Mouse (Mus musculus) forebrain, postnatal 0 days (tissue): ENCODE results near the gene Ifngr1. TPM values are rescaled to one million over a fixed set of nuclear protein-coding genes. Genes with fewer than 3 reads are reported as not detected.
A peak's percentile ranks its signal among the peaks of the same experiment; 100 is the strongest.

Experiments used
- ATAC-seq: fragments of 200-750 bp; cut with Nextera tagmentation; 2 replicates; pipeline ENCODE4 v1.8.0; 2017; ENCODE audit warnings: mild to moderate bottlenecking, moderate library complexity
- DNase-seq: peaks from one replicate; pipeline ENCODE4 v3.0.0-alpha.2; 2015
- H3K27ac ChIP-seq: fragments of 300-500 bp; sonication (generic); 2 replicates; pipeline ENCODE4 v1.5.1; 2014; ENCODE audit warnings: low read depth, mild to moderate bottlenecking, antibody characterized with exemption, low read length, moderate library complexity, mixed read lengths
- H3K27me3 ChIP-seq: fragments of 300-500 bp; sonication (generic); 2 replicates; pipeline ENCODE4 v1.6.1; 2014; ENCODE audit warnings: mild to moderate bottlenecking, low read length, mixed read lengths; ENCODE audit not compliant: insufficient read depth
- H3K36me3 ChIP-seq: fragments of 300-500 bp; sonication (generic); 2 replicates; pipeline ENCODE4 v1.6.1; 2014; ENCODE audit warnings: mild to moderate bottlenecking, moderate library complexity; ENCODE audit not compliant: insufficient read depth
- H3K4me1 ChIP-seq: fragments of 300-500 bp; sonication (generic); 2 replicates; pipeline ENCODE4 v1.6.1; 2014; ENCODE audit warnings: antibody characterized with exemption; ENCODE audit not compliant: insufficient read depth
- H3K4me2 ChIP-seq: fragments of 300-500 bp; sonication (generic); 2 replicates; pipeline ENCODE4 v1.6.1; 2014; ENCODE audit warnings: low read depth, mild to moderate bottlenecking, moderate library complexity
- H3K4me3 ChIP-seq: fragments of 300-500 bp; sonication (generic); 2 replicates; pipeline ENCODE4 v1.5.1; 2014; ENCODE audit warnings: low read depth, low read length, mixed read lengths
- H3K9ac ChIP-seq: fragments of 300-500 bp; sonication (generic); 2 replicates; pipeline ENCODE4 v1.6.1; 2014; ENCODE audit warnings: mild to moderate bottlenecking
- H3K9me3 ChIP-seq: fragments of 300-500 bp; sonication (generic); 2 replicates; pipeline ENCODE4 v1.6.1; 2016; ENCODE audit warnings: low read length
- CTCF ChIP-seq: sonication (generic); IDR thresholded peaks from 2 replicates; pipeline ENCODE4 v1.5.1; 2016; ENCODE audit warnings: antibody characterized with exemption, control low read depth, low read depth
- WGBS: fragments of 180-500 bp; shearing (Covaris S2); extraction: QIAGEN DNeasy Blood & Tissue Kit; methylation state at CpG from one replicate; pipeline ENCODE4 v1.1.7; 2014; 5-methylcytosine and 5-hydroxymethylcytosine counted together
- polyA plus RNA-seq: library from polyadenylated mRNA; unstranded; fragments of >200 nt; fragmentation: Nextera tagmentation; extraction: Ambion mirVana; gene quantifications from 2 replicates; pipeline ENCODE4 v1.2.1, GENCODE M21; 2015
- total RNA-seq: library from RNA; depleted of rRNA; stranded (reverse); fragments of >200 nt; gene quantifications from 2 replicates; pipeline ENCODE4 v1.2.3, GENCODE M21; 2014; rRNA removed

The Ifngr1 gene
- total RNA-seq (14.5 and 16.9 TPM in 2 replicates), polyA plus RNA-seq (17.7 and 21.9 TPM in 2 replicates)

DNA sequence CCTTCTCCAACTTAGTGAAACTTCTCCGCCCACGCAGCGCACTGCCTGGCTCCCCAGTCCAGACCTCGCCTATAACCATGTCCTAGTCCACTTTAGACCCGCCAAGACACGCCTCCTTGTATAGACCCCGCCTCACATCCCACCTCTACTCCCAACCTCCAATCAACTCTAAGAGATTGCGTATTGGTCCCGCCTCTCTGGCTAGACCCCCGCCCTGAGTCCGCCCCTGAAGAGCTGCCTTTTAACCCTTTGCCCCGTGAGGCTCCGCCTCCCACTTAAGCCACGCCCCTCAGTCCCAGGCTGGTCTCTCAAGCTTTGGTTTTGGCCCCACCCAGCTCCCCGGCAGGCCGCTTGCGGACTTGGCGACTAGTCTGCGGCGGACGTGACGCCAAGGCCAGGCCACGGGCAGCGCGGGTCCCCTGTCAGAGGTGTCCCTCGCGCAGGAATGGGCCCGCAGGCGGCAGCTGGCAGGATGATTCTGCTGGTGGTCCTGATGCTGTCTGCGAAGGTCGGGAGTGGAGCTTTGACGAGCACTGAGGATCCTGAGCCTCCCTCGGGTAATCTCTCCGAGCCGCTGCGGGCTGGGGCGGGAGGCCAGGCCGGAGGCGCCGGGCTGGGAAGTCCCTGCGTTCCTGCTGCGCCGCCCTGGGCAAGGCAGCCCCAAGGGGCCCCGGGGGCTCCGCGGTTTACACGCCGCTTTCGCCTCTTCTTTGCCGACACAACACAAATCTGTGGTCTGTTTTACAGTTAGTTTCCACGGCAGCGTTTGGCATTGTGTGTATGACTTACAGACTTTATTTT lies at the start of gene Ifngr1:
Gene Ifngr1, plus strand, starts transcription at position 309 of the 801 bp plus-strand sequence.
- peak within 1 kb of the TSS; percentile 85 for H3K4me2 ChIP-seq
- H3K4me1 ChIP-seq = peaks cover 6% of the 10 kb centered on the region; the same call in 1 of the 2 replicates
- DNase-seq (peak; percentile 90), ATAC-seq (peak; percentile 99)
- H3K27ac ChIP-seq = peak within 1 kb of the TSS; percentile 54
- peak within 1 kb of the TSS; percentile 72 for H3K9ac ChIP-seq
- TF ChIP-seq CTCF = no peak
- H3K27me3 ChIP-seq = no peaks in the 10 kb centered on the region
- peak within 1 kb of the TSS; percentile 80 for H3K4me3 ChIP-seq
- no peaks in the 10 kb centered on the region for H3K36me3 ChIP-seq
- WGBS = under 1% methylated on average over 52 of the region's 52 CpGs
- no peaks in the 10 kb centered on the region for H3K9me3 ChIP-seq

DNA sequence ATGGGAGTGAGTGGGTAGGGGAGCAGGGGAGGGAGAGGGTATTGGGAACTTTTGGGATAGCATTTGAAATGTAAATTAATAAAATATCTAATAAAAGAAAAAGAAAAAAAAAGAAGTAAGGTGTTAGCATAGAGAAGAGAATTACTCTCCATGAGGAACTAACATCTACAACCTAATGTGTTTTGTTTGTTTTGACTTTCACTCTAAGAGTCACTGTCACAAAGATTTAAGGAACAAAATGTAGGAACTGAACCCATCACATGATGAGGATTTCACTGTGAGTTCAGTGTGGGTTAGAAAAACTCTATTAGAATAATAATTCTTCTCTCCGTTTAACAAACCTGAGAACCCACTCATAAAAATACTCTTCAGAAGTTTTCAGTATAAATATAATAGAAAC lies 44.9 kb upstream of the Ifngr1 start:
- WGBS = 88% methylated on average over 1 of the region's 1 CpGs
- no peak for TF ChIP-seq CTCF
- no peaks in the 10 kb centered on the region for H3K9me3 ChIP-seq
- H3K4me2 ChIP-seq = no peak overlapping the region
- H3K9ac ChIP-seq = no peak overlapping the region
- H3K4me1 ChIP-seq = no peaks in the 10 kb centered on the region
- H3K4me3 ChIP-seq = no peak overlapping the region
- H3K27ac ChIP-seq = no peak overlapping the region
- DNase-seq (no peak), ATAC-seq (no peak)
- H3K36me3 ChIP-seq = no peaks in the 10 kb centered on the region
- no peaks in the 10 kb centered on the region for H3K27me3 ChIP-seq

DNA sequence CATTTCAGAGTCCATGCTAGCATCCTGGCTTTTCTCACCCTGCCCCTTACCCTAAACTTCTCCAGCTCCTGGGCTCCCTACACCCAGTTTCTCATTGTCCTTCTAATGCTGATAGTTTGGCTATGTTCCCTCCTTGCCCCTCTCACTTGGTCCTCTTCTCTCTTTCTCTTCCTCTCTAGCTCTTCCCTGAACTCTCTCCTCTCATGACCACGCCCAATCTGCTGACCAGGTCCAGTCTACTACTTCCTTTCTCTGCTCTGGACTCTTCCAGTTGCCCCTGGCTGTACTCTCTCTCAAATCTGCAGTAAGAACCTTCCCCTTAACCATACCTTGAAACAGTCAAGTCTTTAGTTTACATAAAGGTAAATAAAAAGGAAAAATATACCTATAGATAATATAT lies 43.7 kb upstream of the Ifngr1 start:
- H3K9ac ChIP-seq = no peak overlapping the region
- H3K9me3 ChIP-seq = no peaks in the 10 kb centered on the region
- ATAC-seq = no peak

DNA sequence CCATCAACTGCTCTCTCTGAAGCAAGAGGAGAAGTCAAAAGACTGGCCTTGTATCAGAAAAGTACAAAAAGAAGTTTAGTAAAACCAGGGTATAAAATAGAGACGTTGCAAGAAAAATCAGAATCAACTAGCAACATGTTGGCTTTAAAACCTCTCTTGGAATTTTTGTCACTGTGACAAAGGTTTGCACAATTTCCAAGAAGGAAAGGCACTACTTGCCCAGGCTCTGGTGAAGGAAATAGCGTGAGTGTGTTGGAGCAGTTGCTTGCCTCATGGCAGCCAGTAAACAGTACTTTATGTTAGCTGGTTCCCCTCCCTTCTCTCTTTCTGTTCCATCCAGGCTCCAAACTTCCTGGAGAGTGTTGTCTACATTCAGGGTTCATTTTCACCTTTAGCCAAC lies 43.3 kb upstream of the Ifngr1 start:
- Histone ChIP-seq H3K4me3 (no peak overlapping the region), H3K27ac (no peak overlapping the region), H3K9ac (no peak overlapping the region), H3K36me3 (no peaks in the 10 kb centered on the region), H3K4me2 (no peak overlapping the region), H3K9me3 (no peaks in the 10 kb centered on the region), H3K4me1 (no peaks in the 10 kb centered on the region), H3K27me3 (no peaks in the 10 kb centered on the region)
- no peak for DNase-seq
- 69% methylated on average over 2 of the region's 2 CpGs for WGBS
- no peak for TF ChIP-seq CTCF
- ATAC-seq = no peak

More for the DNA sequence above, 43.7 kb upstream of the Ifngr1 start:
- no peaks in the 10 kb centered on the region for H3K4me1 ChIP-seq
- TF ChIP-seq CTCF = no peak
- H3K27ac ChIP-seq = no peak overlapping the region
- no peak overlapping the region for H3K4me3 ChIP-seq
- H3K36me3 ChIP-seq = no peaks in the 10 kb centered on the region
- no peak for DNase-seq
- no peaks in the 10 kb centered on the region for H3K27me3 ChIP-seq
- 78% methylated on average over 1 of the region's 1 CpGs for WGBS
- H3K4me2 ChIP-seq = no peak overlapping the region

DNA sequence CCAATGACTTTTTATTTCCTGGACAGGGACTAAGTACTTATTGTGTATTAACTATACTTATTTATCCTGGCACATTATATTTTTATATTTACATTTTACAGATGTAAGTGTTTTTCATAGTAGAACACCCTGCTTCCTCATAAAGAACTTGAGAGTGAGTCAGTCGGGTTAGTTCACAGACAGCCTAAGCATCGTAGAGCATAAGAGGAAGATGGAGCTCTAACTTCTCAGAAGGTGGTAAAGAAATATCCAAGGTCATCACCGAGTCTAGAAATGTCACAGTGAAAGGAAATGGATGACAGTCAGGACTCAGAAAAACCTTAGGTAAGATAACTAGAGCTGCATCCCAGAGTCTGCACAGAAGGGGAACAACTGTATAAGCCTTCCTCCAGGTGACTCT lies 40.2 kb upstream of the Ifngr1 start:
- WGBS = 94% methylated on average over 3 of the region's 3 CpGs
- DNase-seq = no peak

DNA sequence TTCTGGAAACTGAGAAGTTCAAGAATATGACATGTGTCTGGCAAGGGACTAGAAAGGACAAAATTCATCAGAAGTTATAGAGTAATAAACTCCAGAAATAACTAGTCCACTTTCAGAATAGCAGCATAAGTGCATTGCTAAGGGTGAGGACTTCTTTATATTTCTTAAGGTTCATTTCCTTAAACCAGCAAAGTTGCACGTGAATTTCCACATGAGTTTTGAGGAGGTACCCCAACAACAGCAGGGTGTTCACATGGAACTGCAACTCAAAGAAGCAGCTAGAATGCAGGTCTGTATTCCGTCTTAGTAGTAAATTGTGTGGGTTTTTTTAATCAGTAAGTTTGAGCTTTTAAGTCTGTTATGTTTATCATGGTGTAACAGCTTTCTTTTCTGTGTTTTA lies 37.9 kb upstream of the Ifngr1 start:
- 79% methylated on average over 2 of the region's 2 CpGs for WGBS

More for the DNA sequence above, 40.2 kb upstream of the Ifngr1 start:
- H3K36me3 ChIP-seq = no peaks in the 10 kb centered on the region
- no peak for TF ChIP-seq CTCF
- H3K27me3 ChIP-seq = no peaks in the 10 kb centered on the region
- H3K9ac ChIP-seq = no peak overlapping the region
- H3K4me3 ChIP-seq = no peak overlapping the region
- H3K27ac ChIP-seq = no peak overlapping the region
- H3K4me1 ChIP-seq = no peaks in the 10 kb centered on the region
- H3K9me3 ChIP-seq = no peaks in the 10 kb centered on the region
- no peak overlapping the region for H3K4me2 ChIP-seq
- ATAC-seq = no peak

DNA sequence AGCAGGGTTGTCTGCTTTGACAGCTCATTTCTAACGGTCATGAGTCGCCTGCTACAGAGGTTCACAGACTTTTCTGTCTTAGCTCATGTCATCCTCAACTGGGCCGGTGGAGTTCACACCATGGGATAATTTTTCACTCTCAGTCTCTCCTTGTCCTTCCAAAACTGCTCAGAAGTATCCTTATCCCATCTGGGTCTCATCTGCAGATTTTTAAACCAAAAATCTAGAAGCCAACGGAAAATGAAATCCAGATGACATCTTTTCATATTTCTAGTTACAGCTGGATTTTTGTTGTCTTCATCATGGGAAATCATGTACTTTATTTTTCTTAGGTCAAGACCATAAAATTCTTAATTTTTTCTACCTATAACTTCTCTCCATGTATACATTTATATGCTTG lies 34.1 kb upstream of the Ifngr1 start:
- no peaks in the 10 kb centered on the region for H3K9me3 ChIP-seq
- DNase-seq (no peak), ATAC-seq (no peak)
- no peak overlapping the region for H3K4me2 ChIP-seq
- no peaks in the 10 kb centered on the region for H3K4me1 ChIP-seq
- no peaks in the 10 kb centered on the region for H3K36me3 ChIP-seq
- TF ChIP-seq CTCF = no peak
- no peak overlapping the region for H3K4me3 ChIP-seq
- WGBS = 94% methylated on average over 4 of the region's 4 CpGs
- H3K27ac ChIP-seq = no peak overlapping the region
- no peak overlapping the region for H3K9ac ChIP-seq
- no peaks in the 10 kb centered on the region for H3K27me3 ChIP-seq

More for the DNA sequence above, 37.9 kb upstream of the Ifngr1 start:
- Histone ChIP-seq H3K27me3 (no peaks in the 10 kb centered on the region), H3K36me3 (no peaks in the 10 kb centered on the region), H3K4me2 (no peak overlapping the region), H3K9ac (no peak overlapping the region), H3K4me3 (no peak overlapping the region), H3K4me1 (no peaks in the 10 kb centered on the region), H3K27ac (no peak overlapping the region), H3K9me3 (no peaks in the 10 kb centered on the region)
- ATAC-seq (no peak), DNase-seq (no peak)
- no peak for TF ChIP-seq CTCF
